Mouse (Mus musculus) embryonic facial prominence, embryonic 14.5 days (tissue): ENCODE results near the gene Clstn1. TPM values are rescaled to one million over a fixed set of nuclear protein-coding genes. Genes with fewer than 3 reads are reported as not detected.

Experiments
- ATAC-seq: fragments of 200-750 bp; cut with Nextera tagmentation; 2 replicates; pipeline ENCODE4 v1.8.0; 2017; ENCODE audit warnings: low read depth, moderate number of reproducible peaks, moderate TSS enrichment
- DNase-seq: peaks from one replicate; pipeline ENCODE4 v3.0.0-alpha.2; 2015; ENCODE audit warnings: low spot score
- H3K27ac ChIP-seq: fragments of 300-500 bp; sonication (generic); replicated peaks from 2 replicates; pipeline ENCODE4 v1.5.1; 2014; ENCODE audit warnings: low read depth, mild to moderate bottlenecking, low read length, moderate library complexity
- H3K27me3 ChIP-seq: fragments of 300-500 bp; sonication (generic); replicated peaks from 2 replicates; pipeline ENCODE4 v1.6.1; 2014; ENCODE audit warnings: low read length; ENCODE audit not compliant: control insufficient read depth, insufficient read depth
- H3K36me3 ChIP-seq: fragments of 300-500 bp; sonication (generic); 2 replicates; pipeline ENCODE4 v1.6.1; 2014; ENCODE audit warnings: low read length, mixed read lengths; ENCODE audit not compliant: control insufficient read depth, insufficient read depth
- H3K4me1 ChIP-seq: fragments of 300-500 bp; sonication (generic); 2 replicates; pipeline ENCODE4 v1.6.1; 2014; ENCODE audit warnings: antibody characterized with exemption, low read length; ENCODE audit not compliant: control insufficient read depth, insufficient read depth
- H3K4me2 ChIP-seq: fragments of 300-500 bp; sonication (generic); 2 replicates; pipeline ENCODE4 v1.6.1; 2014; ENCODE audit warnings: low read depth, mild to moderate bottlenecking, low read length, moderate library complexity, mixed read lengths
- H3K4me3 ChIP-seq: fragments of 300-500 bp; sonication (generic); 2 replicates; pipeline ENCODE4 v1.5.1; 2014; ENCODE audit warnings: low read depth, mild to moderate bottlenecking, low read length
- H3K9ac ChIP-seq: fragments of 300-500 bp; sonication (generic); 2 replicates; pipeline ENCODE4 v1.6.1; 2014; ENCODE audit warnings: low read depth, mild to moderate bottlenecking, low read length, moderate library complexity, mixed read lengths
- H3K9me3 ChIP-seq: fragments of 300-500 bp; sonication (generic); 2 replicates; pipeline ENCODE4 v1.6.1; 2016; ENCODE audit warnings: low read length; ENCODE audit not compliant: control insufficient read depth
- WGBS: fragments of 180-500 bp; shearing (Covaris S2); extraction: QIAGEN DNeasy Blood & Tissue Kit; methylation state at CpG from one replicate; pipeline ENCODE4 v1.1.7; 2014; 5-methylcytosine and 5-hydroxymethylcytosine counted together
- polyA plus RNA-seq: library from polyadenylated mRNA; unstranded; fragments of >200 nt; fragmentation: Nextera tagmentation; extraction: Ambion mirVana; gene quantifications from 2 replicates; pipeline ENCODE4 v1.2.1, GENCODE M21; 2014

Gene Clstn1
- polyA plus RNA-seq, 1 experiment from 2014 or later: 51.4 TPM

DNA sequence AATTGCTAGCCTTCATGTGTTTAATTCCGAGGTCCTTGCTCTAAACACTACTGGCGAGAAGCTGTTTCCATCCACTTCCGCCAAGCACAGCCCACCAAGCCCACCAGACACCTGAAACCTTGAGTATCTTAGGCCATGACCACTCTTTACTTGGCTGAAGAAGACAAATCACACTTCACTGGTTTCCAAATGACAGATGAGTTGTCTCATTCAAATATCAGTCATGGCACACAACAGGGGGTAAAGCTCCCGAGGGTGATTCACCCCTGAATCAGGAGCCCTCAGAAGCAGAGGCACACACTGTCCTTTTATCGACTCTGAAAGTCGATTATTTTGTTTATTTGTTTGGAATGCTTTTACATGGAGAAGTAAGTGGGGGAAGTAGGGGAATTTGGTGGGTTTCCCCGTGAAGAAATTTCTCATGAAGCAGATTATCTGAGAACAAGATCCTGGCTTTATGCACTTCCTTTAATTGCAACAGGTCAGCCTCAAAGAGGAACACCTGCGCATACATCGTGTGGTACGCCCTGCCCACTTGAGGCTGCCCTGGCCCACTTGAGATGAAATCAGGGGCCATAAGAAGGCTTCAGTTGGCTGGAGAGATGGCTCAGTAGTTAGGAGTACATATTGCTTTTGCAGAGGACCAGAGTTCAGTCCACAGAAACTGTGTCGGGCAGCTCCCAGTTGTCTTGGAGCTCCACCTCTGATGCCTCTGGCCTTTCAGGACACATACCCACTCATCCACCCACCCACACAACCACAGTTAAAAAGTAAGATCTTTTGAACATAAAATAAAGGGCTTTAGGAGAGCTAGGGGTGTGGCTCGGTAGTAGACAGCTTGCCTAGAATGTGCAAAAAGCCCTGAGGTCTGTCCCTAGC, 103.8 kb downstream of the Clstn1 start:
- DNase-seq: no peak
- Histone ChIP-seq H3K36me3 (no peaks in the 10 kb centered on the region), H3K27me3 (no peaks in the 10 kb centered on the region), H3K4me3 (no peak overlapping the region), H3K9ac (no peak overlapping the region), H3K9me3 (no peaks in the 10 kb centered on the region), H3K4me2 (no peak overlapping the region), H3K27ac (no peak overlapping the region), H3K4me1 (0 out of 2 replicates have a peak, but pooled peaks cover 9% of the 10 kb centered on the region)
- no peak for ATAC-seq
- 79% methylated on average over 12 of the region's 12 CpGs for WGBS

DNA sequence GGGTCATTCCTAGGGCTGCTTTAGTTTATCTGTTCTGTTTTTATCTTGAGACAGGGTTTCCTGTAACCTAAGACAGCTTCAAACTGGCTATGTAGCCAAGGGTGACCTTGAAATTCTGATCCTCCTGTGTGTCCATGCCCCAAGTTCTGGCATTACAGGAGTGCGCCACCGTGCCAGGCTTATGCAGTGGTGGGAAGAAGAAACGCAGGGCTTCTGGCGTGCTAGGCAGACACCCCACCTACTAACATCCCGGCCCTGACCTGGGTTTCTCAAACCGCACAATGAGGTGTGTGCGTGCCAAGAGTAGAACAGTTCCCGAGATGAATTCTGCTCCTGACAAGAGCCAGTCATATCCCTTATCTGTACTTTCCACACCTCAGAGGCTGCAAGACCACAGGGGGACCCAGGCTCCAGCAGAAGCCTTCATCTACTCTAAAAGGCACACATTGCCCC, 104.6 kb downstream of the Clstn1 start:
- no peak overlapping the region for H3K4me3 ChIP-seq
- no peak overlapping the region for H3K27ac ChIP-seq
- ATAC-seq (no peak), DNase-seq (no peak)
- 83% methylated on average over 8 of the region's 8 CpGs for WGBS
- 0 out of 2 replicates have a peak, but pooled peaks cover 9% of the 10 kb centered on the region for H3K4me1 ChIP-seq
- H3K9me3 ChIP-seq: no peaks in the 10 kb centered on the region
- H3K36me3 ChIP-seq: no peaks in the 10 kb centered on the region
- H3K27me3 ChIP-seq: no peaks in the 10 kb centered on the region
- H3K9ac ChIP-seq: no peak overlapping the region
- H3K4me2 ChIP-seq: no peak overlapping the region

DNA sequence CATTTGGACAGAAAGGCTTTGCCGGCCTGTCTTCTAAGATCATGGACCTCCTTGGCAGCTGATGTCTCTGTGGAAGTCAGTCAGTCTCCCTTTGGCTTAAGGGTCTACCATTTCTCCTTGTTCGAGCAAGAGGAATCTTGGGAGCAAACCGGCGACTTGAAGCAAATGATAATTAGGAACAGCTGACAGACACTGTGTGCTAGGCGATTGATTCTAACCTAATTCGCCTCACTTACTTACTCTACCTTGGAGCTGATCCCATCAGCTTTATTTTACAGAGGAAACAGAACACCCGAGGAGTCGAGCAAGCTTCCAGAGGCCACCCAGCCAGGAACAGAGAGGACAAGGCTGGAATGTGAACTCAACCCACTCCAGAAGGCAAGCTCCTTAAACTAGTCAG, 105.1 kb downstream of the Clstn1 start:
- H3K27me3 ChIP-seq: no peaks in the 10 kb centered on the region
- WGBS: 32% methylated on average over 8 of the region's 8 CpGs
- H3K36me3 ChIP-seq: no peaks in the 10 kb centered on the region
- no peaks in the 10 kb centered on the region for H3K9me3 ChIP-seq
- ATAC-seq (peak; percentile 22; the same call in 1 of the 2 replicates), DNase-seq (peak; percentile 56)
- no peak overlapping the region for H3K4me3 ChIP-seq
- no peak overlapping the region for H3K27ac ChIP-seq
- no peak overlapping the region for H3K9ac ChIP-seq
- peaks cover 11% of the 10 kb centered on the region; the same call in 1 of the 2 replicates for H3K4me1 ChIP-seq
- no peak overlapping the region for H3K4me2 ChIP-seq

DNA sequence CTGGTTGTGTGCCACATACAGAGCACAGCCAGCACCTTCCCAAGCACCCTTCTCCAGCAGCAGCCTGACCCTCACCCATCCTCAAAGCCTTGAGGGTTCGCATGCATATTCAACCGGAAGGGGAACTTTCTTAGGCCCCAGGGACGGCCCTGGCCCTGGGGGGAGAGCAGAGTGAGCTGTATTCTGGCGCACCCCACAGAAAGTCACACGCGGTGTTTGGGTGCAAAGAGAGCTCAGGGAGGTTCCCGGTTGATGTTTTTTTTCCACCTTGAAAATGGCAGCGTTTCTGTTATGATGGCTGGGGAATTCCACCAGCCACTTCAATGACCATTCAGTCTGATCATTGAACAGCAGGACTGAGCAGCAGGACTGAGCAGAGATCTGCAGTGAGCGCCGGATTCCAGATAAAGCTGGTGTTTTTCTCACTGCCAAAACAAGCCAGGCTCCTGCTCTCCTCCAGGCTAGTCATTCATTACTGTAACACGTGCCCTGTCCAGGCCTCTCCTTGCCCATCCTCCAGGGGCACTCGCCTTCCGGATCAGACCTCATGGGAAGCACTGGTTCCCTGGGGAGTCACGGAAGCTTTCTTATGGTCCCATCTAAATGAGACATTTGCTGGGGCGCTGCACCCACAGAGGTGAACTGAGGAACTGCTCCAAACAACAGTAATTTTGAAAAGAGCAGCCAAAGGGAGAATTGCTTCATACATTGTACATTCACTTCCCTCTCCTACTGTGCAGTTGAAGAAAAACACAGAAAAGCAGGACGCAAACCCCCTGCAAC, 110.1 kb downstream of the Clstn1 start:
- Histone ChIP-seq H3K9ac (no peak overlapping the region), H3K27me3 (peaks cover 21% of the 10 kb centered on the region), H3K36me3 (no peaks in the 10 kb centered on the region), H3K4me2 (no peak overlapping the region), H3K27ac (no peak overlapping the region), H3K9me3 (no peaks in the 10 kb centered on the region), H3K4me3 (no peak overlapping the region), H3K4me1 (peaks cover 10% of the 10 kb centered on the region)
- 28% methylated on average over 16 of the region's 16 CpGs for WGBS
- ATAC-seq (no peak), DNase-seq (peak; percentile 26)

DNA sequence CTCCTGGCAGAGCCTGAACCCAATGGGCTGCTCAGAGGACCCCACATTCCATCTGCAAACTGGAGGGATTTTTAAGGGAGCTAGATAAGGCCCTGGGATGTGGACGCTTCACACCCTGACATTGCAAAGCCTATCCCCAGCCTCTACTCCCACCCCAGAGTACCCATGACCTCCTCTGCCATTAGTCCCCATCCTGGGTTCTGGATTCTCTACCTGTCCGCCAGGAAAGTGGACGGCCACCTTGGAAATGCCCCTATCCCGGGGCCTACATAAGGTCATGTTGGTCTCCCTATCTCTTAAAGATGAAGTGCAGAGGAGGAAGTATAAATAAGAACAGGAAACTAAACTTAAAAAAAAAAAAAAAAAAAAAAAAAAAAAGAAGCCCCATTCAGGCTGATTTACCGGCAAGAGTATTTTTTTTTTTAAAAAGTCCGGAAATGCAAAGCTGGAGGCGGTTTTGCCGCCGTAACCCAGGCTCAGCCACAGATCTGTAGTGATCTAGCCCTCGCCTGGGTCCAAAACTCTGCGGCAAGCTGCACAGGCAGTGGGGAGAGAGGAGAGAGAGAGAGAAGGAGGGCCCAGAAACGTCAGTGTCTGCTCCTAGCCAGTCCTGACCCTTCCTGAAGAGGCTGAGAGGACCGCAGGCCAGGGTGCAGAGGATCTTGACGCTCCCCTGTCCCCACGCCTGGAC, 111.4 kb downstream of the Clstn1 start:
- Histone ChIP-seq H3K4me3 (peak overlapping the region; percentile 48), H3K4me2 (peak overlapping the region; percentile 76), H3K27ac (no peak overlapping the region), H3K36me3 (no peaks in the 10 kb centered on the region), H3K27me3 (peaks cover 21% of the 10 kb centered on the region), H3K9me3 (no peaks in the 10 kb centered on the region), H3K9ac (peak overlapping the region; percentile 66), H3K4me1 (peaks cover 7% of the 10 kb centered on the region)
- 21% methylated on average over 14 of the region's 15 CpGs for whole genome bisulfite sequencing
- ATAC-seq: peak; percentile 20; the same call in 1 of the 2 replicates
- DNase-seq: no peak

DNA sequence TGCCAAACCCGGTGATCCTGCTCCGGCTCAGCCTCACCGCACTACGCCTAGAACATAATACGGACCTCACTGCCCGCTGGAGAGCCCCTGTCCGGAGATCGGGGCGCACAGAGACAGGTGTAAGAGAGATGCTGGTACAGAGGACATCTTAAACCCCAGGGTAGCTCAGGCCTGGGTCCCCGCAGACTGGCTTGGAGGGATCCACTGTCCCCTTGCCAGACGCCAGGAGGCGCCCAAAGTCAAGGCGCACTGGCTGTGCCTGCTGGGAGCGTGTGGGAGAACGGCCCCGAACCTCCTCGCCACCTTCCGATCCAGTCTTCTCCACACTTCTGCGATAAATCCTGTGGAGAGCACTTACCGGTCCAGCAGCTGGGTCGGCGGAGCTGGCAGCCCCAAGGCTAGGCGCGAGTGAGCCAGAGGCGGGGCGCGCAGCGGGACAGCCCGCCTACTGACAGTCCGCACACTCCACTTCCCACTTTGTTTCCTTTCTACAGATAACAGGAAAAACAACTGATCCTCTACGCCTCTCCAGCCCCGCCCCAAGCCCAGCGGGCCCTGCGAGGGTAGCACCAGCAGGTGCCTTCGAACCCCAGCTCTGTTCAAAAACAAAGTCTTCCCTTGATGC, 112.0 kb downstream of the Clstn1 start:
- H3K4me3 ChIP-seq: peak overlapping the region; percentile 48
- peak overlapping the region; percentile 66 for H3K9ac ChIP-seq
- H3K27me3 ChIP-seq: peaks cover 21% of the 10 kb centered on the region
- peaks cover 7% of the 10 kb centered on the region for H3K4me1 ChIP-seq
- peak; percentile 86 for ATAC-seq
- no peaks in the 10 kb centered on the region for H3K36me3 ChIP-seq
- peak overlapping the region; percentile 76 for H3K4me2 ChIP-seq
- no peak overlapping the region for H3K27ac ChIP-seq
- WGBS: under 1% methylated on average over 19 of the region's 35 CpGs
- DNase-seq: peak; percentile 60
- H3K9me3 ChIP-seq: no peaks in the 10 kb centered on the region
